Mouse (Mus musculus) CD8-positive naive resting alpha-beta T cell, adult 2 months (primary cell): ENCODE results near the gene Cdyl.
A peak's percentile ranks its signal among the peaks of the same experiment; 100 is the strongest.

Experiments
- DNase-seq, 2 experiments: peaks; one replicate each; pipeline ENCODE4 v3.0.0; 2022; ENCODE audit warnings: low read depth in 2 of 2, low spot score in 2 of 2

The Cdyl gene

GRCm38 (mm10) chr13:35756393-35757338, 97.0 kb downstream of the Cdyl start:
- DNase-seq, result no peak

DNA sequence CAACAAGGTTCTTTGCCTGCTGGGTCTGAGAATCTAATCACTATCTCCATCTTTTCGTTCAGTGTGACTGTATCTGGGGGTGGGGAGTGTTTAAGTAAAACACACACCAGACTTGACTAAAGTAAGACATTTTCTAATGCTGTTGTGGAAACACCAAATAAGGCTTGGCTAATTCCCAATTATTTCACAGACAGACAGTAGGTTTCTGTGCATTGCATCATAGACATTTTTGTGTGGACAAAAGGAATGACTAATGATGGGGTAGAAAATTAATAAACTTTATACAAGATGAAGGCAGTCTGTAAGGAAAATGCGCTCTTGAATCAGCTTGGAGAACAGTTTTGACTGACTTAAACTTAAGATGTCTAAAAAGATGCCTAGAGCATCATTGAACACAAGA, 100.7 kb downstream of the Cdyl start:
- no peak for DNase-seq

DNA sequence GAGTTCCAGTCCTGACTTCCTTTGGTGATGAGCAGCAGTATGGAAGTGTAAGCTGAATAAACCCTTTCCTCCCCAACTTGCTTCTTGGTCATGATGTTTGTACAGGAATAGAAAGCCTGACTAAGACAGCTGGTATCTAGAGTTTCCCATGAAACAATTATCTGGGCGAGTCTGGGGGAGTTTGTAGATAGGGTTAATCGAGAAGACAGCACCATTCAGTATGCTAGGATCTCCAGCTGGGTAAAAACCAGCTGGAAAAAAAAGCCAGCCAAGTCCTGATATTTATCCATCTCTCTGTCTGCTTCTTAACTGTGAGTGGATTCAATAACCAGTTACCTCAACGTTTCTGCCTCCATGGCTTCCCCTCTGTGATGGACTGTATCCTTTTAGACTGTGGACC, 104.9 kb downstream of the Cdyl start:
- DNase-seq, result no peak

- no peak for DNase-seq
Measured at GRCm38 (mm10) chr13:35765817-35766216, 106.2 kb downstream of the Cdyl start.

GRCm38 (mm10) chr13:35769673-35770072, 110.0 kb downstream of the Cdyl start:
- DNase-seq, result no peak

DNA sequence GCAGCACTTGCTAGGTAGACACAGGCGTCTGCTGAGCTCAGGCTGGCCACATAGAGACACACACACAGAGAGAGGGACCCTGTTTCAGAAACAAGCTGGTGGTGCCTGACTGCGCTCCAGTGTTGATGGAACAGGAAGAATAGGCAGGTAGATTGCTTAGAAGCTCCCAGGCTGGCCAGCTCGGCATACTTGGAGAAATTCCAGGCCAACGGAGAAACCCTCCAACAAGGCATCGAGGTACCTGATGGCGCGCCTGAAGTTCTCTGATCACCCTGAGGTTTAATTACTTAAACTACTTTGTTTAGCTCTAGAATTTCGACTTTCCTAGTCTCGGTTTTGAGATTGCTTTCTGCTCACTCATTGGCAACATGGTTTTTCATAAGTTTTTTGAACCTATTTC, 110.8 kb downstream of the Cdyl start:
- DNase-seq, result no peak

DNA sequence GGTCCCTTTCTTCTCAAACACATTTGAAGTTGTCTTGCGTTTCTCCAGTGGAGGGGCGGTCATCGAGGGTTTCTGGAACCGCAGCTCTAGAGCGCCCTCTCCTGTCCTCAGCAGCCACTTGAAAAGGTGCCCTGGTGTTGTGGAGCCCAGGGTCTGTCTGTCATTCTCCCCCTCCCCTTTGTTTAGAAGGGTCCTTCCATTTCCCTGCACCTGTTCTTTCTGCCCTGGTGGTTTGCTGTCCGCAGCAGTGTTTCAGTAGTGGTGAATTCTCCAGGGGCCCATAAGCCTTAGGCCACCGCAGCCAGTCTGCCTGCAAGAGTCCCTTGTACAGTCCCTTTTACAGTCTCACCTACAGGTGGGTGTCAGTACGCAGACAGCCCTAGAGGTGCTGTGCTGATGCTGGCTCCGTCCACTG, 112.3 kb downstream of the Cdyl start:
- peak; percentile 19 to 22 for DNase-seq

DNA sequence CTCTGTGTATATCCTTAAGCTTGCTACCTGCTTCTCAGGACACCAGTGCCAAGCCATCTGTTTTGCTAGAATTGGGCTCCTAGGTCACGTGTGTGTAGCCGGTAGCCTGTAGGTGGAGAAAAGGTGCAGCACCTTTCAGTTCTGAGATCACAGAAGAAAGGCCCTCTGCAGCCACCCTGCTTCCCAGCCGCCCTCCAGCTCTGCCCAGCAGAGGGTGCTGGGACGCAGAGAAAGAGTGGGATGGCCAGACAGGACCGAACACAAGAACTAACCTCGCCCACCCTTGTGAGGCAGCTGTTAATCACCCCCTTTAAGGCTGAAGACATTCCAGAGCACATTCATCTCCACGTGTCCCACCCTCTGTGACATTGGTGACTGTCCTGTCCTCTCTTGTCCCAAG, 114.1 kb downstream of the Cdyl start:
- no peak for DNase-seq

- DNase-seq, result no peak
Measured at GRCm38 (mm10) chr13:35776123-35776522, 116.5 kb downstream of the Cdyl start.

DNA sequence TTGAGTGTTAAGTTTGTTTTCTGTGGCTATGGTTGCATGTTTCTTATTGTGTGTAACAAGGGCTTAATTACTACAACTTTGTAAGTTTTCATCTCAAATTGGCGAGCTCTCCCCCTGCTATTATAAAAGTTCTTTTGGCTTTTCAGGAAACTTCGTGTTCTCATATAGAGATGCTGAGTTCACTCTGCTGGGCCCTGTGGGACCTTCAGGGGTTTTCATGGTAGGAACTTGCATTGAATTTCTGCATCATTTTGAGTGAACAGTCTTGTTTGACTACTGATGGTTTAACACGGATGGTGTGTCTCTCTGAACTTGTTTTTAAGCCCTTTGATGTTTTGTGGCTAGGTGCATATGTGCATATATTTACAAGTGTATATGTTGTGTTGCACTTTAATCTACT, 121.1 kb downstream of the Cdyl start:
- DNase-seq, result no peak

DNA sequence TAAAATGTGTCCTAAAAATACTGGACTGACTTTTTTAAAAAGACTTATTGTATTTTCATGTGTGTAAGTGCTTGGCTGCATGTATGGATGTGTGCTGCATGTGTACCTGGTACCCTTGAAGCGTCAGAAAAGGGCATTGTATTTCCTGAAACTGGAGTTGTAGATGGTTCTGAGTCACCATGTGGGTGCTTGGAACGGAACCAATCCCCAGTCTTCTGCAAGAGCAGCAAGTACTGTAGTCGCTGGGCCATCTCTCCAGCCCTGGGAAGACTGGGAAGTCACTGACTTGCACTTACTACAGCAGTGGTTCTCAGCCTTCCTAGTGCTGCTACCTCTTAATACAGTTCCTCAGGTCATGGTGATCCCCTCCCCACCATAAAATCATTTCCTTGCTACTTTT, 122.1 kb downstream of the Cdyl start:
- no peak for DNase-seq

DNA sequence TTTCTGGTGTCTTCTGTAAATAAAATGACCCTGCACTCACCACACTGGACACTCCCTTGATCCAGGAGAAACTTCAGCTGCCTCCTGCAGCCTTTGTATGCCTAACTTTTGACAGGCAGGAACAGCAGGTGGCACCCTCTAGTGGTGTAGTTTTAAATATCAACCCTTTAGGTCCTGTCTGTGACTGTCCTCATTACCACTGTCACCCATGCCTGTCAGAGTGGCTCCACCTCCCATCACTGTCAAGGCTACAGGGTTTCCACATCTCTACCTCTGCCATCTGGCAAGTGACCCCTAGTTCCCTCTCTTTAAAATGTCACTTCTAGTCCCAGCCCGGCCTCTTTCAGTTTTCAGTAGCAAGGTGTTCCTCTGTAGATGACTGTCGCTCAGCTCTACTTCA, 123.3 kb downstream of the Cdyl start:
- DNase-seq, result peak in 1 of 2 experiments; percentile 53

- DNase-seq, result no peak
Measured at GRCm38 (mm10) chr13:35783576-35783975, 123.9 kb downstream of the Cdyl start.

- no peak for DNase-seq
Measured at GRCm38 (mm10) chr13:35784281-35784680, 124.6 kb downstream of the Cdyl start.

- DNase-seq, result no peak
Measured at GRCm38 (mm10) chr13:35785330-35785939, 125.8 kb downstream of the Cdyl start.

DNA sequence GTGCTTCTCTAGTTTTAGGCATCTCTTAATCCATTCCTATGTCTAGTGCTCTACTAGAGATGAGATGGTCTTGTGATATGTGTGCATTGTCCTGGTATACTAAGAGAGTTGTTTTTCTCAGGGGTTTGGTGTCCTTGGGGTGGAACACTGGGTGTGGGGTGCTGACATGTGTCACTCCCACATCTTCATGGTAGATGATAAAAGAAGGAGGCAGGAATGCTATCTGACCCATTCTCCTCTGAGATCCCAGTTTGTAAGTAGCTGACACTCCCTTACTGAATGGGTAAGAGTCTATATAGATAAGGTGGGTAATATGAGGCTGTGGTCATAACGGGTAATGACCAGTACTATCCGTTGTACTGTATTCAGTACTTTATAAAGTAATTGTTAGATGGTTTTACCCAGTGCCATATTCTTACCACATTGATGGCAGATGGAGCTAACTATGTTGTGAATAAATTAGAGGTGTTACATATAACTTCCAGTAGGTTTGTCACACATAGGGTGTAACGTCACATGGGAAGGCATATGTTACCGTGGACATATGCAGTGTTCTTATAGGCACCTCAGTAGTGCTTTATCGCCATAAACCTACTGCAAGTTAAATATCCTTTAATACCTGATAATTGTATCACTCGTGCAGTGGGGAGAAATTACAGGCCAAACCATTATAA, 127.2 kb downstream of the Cdyl start:
- DNase-seq, result no peak

DNA sequence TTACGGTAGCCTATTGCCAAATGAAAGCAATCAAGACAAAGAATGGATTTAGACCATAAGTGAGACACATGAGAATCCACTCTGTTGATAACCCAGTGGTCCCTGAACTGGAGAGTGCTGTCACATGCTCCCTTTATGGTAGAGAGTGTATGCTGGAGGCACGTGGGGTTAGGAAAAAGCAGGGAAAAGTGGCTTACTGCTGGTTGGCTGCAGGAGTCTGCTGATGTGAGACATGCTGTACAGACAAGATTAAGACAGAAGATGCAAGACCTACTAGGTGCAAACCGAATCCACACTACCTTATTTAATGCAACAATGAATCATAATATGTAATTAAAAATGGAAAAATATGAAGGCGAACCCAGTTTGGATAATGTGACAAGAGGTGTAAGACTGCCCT, 129.9 kb downstream of the Cdyl start:
- DNase-seq, result no peak

DNA sequence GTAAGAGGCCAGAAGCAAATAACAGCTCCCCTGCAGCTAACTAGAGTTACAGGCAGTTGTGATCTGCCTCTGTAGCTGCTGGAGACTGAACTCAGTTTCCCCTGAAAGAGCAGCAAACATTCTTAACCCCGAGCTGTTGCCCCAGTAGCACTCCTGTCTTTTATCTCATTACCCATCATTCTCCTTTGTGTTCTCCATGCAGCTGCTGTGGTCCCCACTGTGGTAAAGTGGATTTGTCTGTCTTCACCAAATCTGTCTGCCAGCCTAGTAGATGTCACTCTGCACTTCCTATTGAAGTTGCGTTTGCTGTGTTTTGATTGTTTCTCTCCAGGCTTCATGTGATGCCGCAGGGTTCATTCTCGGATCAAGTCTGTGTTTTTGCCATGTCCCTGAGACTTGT, 130.8 kb downstream of the Cdyl start:
- no peak for DNase-seq

GRCm38 (mm10) chr13:35794309-35794708, 134.7 kb downstream of the Cdyl start:
- DNase-seq, result no peak

- no peak for DNase-seq
Measured at GRCm38 (mm10) chr13:35794774-35795173, 135.1 kb downstream of the Cdyl start.

GRCm38 (mm10) chr13:35795887-35796286, 136.3 kb downstream of the Cdyl start:
- DNase-seq, result no peak

- no peak for DNase-seq
Measured at GRCm38 (mm10) chr13:35796352-35796751, 136.7 kb downstream of the Cdyl start.
